Mouse (Mus musculus) G1E (cell line): ENCODE data around the gene Prkar2b.

Source experiments
- CTCF ChIP-seq: IDR thresholded peaks from 2 replicates; pipeline ENCODE4 v1.5.1; 2012; ENCODE audit warnings: low read depth, low read length, inconsistent platforms, mixed read lengths
- GATA1 ChIP-seq: IDR thresholded peaks from 2 replicates; pipeline ENCODE4 v1.6.1; 2012; ENCODE audit warnings: borderline replicate concordance, low read length, inconsistent platforms, mixed read lengths
- GATA2 ChIP-seq: IDR thresholded peaks from 2 replicates; pipeline ENCODE4 v1.6.1; 2012; ENCODE audit warnings: low read depth, low read length, inconsistent platforms, borderline replicate concordance
- POLR2AphosphoS5 ChIP-seq: IDR thresholded peaks from 2 replicates; pipeline ENCODE4 v1.6.1; 2012; ENCODE audit warnings: low read depth, low read length, inconsistent platforms; ENCODE audit not compliant: insufficient replicate concordance
- TAL1 ChIP-seq: conservative IDR thresholded peaks from 2 replicates; pipeline ENCODE4 v1.6.1; 2012; ENCODE audit warnings: low read depth, low read length, inconsistent platforms, mixed read lengths

GRCm38 (mm10) chr12:31917245-31917644 is 143.9 kb downstream of the Prkar2b start:
- TF ChIP-seq GATA2: no peak
- no peak for TF ChIP-seq GATA1
- TF ChIP-seq CTCF: no peak
- no peak for TF ChIP-seq POLR2AphosphoS5
- TF ChIP-seq TAL1: no peak
